Mouse (Mus musculus) left cerebral cortex, adult 11 months (tissue): Measurements from ENCODE around the gene Spocd1.

Source experiments
- DNase-seq: peaks from one replicate; pipeline ENCODE4 v3.0.0; 2022; ENCODE audit warnings: low spot score

The Spocd1 gene

GRCm38 (mm10) chr4:129918464-129918863 lies 10.6 kb upstream of the Spocd1 start:
- no peak for DNase-seq

GRCm38 (mm10) chr4:129918901-129919300 lies 10.1 kb upstream of the Spocd1 start:
- DNase-seq, result no peak

- DNase-seq, result no peak
Observed at GRCm38 (mm10) chr4:129920542-129921313, 8.3 kb upstream of the Spocd1 start.

GRCm38 (mm10) chr4:129921314-129921587 lies 7.8 kb upstream of the Spocd1 start:
- no peak for DNase-seq

- no peak for DNase-seq
Observed at GRCm38 (mm10) chr4:129924143-129924542, 4.9 kb upstream of the Spocd1 start.

GRCm38 (mm10) chr4:129924694-129925093 lies 4.4 kb upstream of the Spocd1 start:
- DNase-seq, result no peak

GRCm38 (mm10) chr4:129926544-129926943 lies 2.5 kb upstream of the Spocd1 start:
- no peak for DNase-seq

GRCm38 (mm10) chr4:129927091-129927490 lies 2.0 kb upstream of the Spocd1 start:
- no peak for DNase-seq

- DNase-seq, result no peak
Observed at GRCm38 (mm10) chr4:129928124-129928751, 811 bp upstream of the Spocd1 start.

GRCm38 (mm10) chr4:129933696-129934095 lies 4.6 kb downstream of the Spocd1 start:
- no peak for DNase-seq

- peak; percentile 84 for DNase-seq
Observed at GRCm38 (mm10) chr4:129934177-129934855, 5.3 kb downstream of the Spocd1 start.

- DNase-seq, result no peak
Observed at GRCm38 (mm10) chr4:129951359-129951821, 22.3 kb downstream of the Spocd1 start.

- DNase-seq, result no peak
Observed at GRCm38 (mm10) chr4:129952241-129952810, 23.3 kb downstream of the Spocd1 start.

GRCm38 (mm10) chr4:129954527-129954926 lies 25.5 kb downstream of the Spocd1 start:
- no peak for DNase-seq

- DNase-seq, result peak; percentile 79
Observed at GRCm38 (mm10) chr4:129960180-129960944, 31.3 kb downstream of the Spocd1 start.

- no peak for DNase-seq
Observed at GRCm38 (mm10) chr4:129965294-129965693, 36.2 kb downstream of the Spocd1 start.

- DNase-seq, result no peak
Observed at GRCm38 (mm10) chr4:129966201-129966600, 37.2 kb downstream of the Spocd1 start.

GRCm38 (mm10) chr4:129967024-129968014 lies 38.3 kb downstream of the Spocd1 start:
- peak; percentile 67 for DNase-seq

GRCm38 (mm10) chr4:129970168-129970567 lies 41.1 kb downstream of the Spocd1 start:
- DNase-seq, result no peak

GRCm38 (mm10) chr4:129970861-129971260 lies 41.8 kb downstream of the Spocd1 start:
- DNase-seq, result no peak

GRCm38 (mm10) chr4:129971989-129972388 lies 42.9 kb downstream of the Spocd1 start:
- DNase-seq, result no peak
